Mouse (Mus musculus) small intestine, adult 2 months (tissue): ENCODE results near the gene E130208F15Rik. TPM values are rescaled to one million over a fixed set of nuclear protein-coding genes. Genes with fewer than 3 reads are reported as not detected.

ENCODE experiments used
- H3K27ac ChIP-seq: fragments of 200-500 bp; 2 replicates; pipeline ENCODE4 v1.5.1; 2012; ENCODE audit warnings: low read depth, low read length, control low read depth, inconsistent platforms; ENCODE audit not compliant: insufficient read depth
- H3K27me3 ChIP-seq: fragments of 200-500 bp; 2 replicates; pipeline ENCODE4 v1.6.1; 2012; ENCODE audit warnings: mild to moderate bottlenecking, moderate library complexity, low read length, inconsistent platforms; ENCODE audit not compliant: control insufficient read depth, insufficient read depth
- H3K36me3 ChIP-seq: fragments of 200-500 bp; 2 replicates; pipeline ENCODE4 v1.6.1; 2012; ENCODE audit warnings: mild to moderate bottlenecking, low read length, control low read depth, inconsistent platforms; ENCODE audit not compliant: control insufficient read depth, insufficient read depth
- H3K4me1 ChIP-seq: fragments of 200-500 bp; 2 replicates; pipeline ENCODE4 v1.6.1; 2012; ENCODE audit warnings: low read length, inconsistent platforms, mixed read lengths; ENCODE audit not compliant: control insufficient read depth, insufficient read depth, insufficient read length
- H3K4me3 ChIP-seq: fragments of 200-500 bp; 2 replicates; pipeline ENCODE4 v1.5.1; 2012; ENCODE audit warnings: low read depth, mild to moderate bottlenecking, control low read depth, inconsistent platforms, low read length, moderate library complexity
- CTCF ChIP-seq: fragments of 200-500 bp; IDR thresholded peaks from 2 replicates; pipeline ENCODE4 v1.5.1; 2012; ENCODE audit warnings: low read depth, mild to moderate bottlenecking, control low read depth, inconsistent platforms, low read length, moderate library complexity, mixed read lengths; ENCODE audit not compliant: insufficient replicate concordance, insufficient read length; ENCODE audit errors: extremely low read depth
- POLR2A ChIP-seq: fragments of 200-500 bp; IDR thresholded peaks from 2 replicates; pipeline ENCODE4 v1.6.1; 2012; ENCODE audit warnings: low read depth, mild to moderate bottlenecking, control low read depth, inconsistent platforms, low read length, moderate library complexity
- WGBS: fragments of 180-500 bp; shearing (Covaris S2); methylation state at CpG from one replicate; pipeline ENCODE4 v1.1.7; 2018; 5-methylcytosine and 5-hydroxymethylcytosine counted together
- polyA plus RNA-seq: library from polyadenylated mRNA; depleted of rRNA; stranded (reverse); fragments of >200 nt; gene quantifications from 2 replicates; pipeline ENCODE4 v1.2.3, GENCODE M21; 2012

Gene E130208F15Rik
- polyA plus RNA-seq, 1 experiment: 0.63 TPM

DNA sequence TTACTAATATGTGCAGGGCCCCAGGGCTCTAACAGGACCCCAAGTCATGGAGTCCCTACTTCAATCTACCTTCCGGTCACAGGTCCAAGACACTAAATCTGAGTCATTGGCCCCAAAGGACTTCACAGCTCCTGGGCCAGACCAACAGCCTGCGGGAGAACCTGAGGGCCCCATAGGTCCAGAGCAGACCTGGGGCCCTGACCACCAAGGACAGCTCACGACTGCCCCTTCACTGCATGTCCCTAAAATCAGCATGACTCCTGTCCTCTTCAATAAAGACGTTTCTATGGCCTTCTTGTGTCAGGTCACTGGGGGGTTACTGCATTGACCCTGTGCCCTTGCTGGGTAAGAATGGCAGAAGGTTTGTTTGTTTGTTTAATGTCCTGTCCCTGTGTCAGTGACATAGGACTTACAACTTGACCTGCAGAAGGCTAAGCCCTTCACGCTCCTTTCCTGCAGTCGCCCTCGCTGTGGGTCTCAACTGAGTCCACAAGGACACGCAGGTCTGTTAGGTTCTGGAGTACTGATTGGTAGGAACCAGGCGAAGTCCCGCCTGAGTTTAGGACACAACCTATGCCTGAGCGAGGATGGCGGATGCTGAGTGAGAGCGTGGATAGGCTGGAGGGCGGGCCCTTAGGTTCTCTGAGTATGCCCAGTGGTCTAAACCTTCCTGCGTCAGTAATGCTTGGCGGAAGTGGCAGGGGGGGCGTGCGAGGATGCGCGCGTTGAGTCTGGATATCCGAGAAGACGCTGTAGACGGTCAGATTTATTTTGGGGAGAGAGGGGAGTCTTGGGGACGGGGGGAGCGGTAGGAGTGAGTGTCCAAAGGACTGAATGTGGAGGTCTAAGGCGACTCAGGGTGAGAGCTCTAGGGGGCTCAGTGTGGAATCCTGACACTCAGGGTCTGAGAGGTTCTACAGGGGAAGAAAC, 13.2 kb upstream of the E130208F15Rik start, which contains the start of gene Alkbh6:
TSS of gene Alkbh6 (plus strand) at position 642 of the 930 bp plus-strand sequence.
- WGBS: 6% methylated on average over 27 of the region's 27 CpGs
- peak within 1 kb of the TSS; percentile 78 for H3K4me3 ChIP-seq
- peaks cover 4% of the 10 kb centered on the region; the same call in 1 of the 2 replicates for H3K36me3 ChIP-seq
- H3K27me3 ChIP-seq: no peaks in the 10 kb centered on the region
- peaks cover 13% of the 10 kb centered on the region for H3K4me1 ChIP-seq
- TF ChIP-seq POLR2A (peak; percentile 58; the same call in 1 of the 2 replicates), CTCF (peak; percentile 14; the same call in 1 of the 2 replicates)
- H3K27ac ChIP-seq: peak within 1 kb of the TSS; percentile 31

DNA sequence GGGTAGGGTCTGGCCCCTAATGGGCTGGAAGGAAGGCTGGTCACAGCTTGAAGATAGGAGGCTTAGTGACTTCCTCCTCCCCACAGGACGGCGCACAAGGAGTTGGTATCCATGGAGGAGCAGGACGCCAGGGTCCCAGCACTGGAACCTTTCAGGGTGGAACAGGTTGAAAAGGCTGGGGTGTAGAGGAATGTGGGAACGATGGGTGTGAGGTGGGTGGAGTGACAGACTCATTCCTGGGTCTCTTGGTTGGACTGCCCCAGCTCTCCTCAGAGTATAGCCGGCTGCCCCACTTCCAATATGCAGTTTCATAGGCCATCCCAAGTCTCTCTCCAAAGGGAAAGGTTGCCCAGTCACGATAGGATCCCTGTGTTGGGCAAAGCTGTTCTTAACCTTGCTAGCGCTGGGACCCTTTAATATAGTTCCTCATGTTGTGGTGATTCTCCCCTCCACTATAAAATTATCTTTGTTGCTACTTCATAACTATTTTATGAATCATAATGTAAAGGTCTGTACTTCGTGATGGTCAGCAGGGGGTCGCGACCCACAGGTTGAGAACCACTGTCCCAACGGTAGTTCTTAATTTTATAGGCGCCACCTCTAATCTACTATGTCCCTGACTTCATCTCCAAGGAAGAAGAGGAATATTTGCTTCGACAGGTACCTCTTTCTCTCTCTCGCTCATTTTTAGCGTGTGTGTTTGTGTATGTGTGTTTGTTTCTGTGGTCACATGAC, 12.0 kb upstream of the E130208F15Rik start:
- H3K27ac ChIP-seq: no peak overlapping the region
- H3K4me3 ChIP-seq: peak overlapping the region; percentile 78
- H3K36me3 ChIP-seq: peaks cover 4% of the 10 kb centered on the region; the same call in 1 of the 2 replicates
- peaks cover 15% of the 10 kb centered on the region for H3K4me1 ChIP-seq
- no peaks in the 10 kb centered on the region for H3K27me3 ChIP-seq
- 51% methylated on average over 15 of the region's 15 CpGs for WGBS
- TF ChIP-seq CTCF (no peak), POLR2A (no peak)

GRCm38 (mm10) chr7:30310136-30310535, 11.4 kb upstream of the E130208F15Rik start:
- TF ChIP-seq CTCF: no peak
- no peak for TF ChIP-seq POLR2A
- no peak overlapping the region for H3K4me3 ChIP-seq
- no peaks in the 10 kb centered on the region for H3K27me3 ChIP-seq
- peaks cover 4% of the 10 kb centered on the region; the same call in 1 of the 2 replicates for H3K36me3 ChIP-seq
- no peak overlapping the region for H3K27ac ChIP-seq
- H3K4me1 ChIP-seq: peaks cover 15% of the 10 kb centered on the region
- WGBS: 80% methylated on average over 12 of the region's 12 CpGs

GRCm38 (mm10) chr7:30313666-30314320, 7.7 kb upstream of the E130208F15Rik start:
- Histone ChIP-seq H3K27ac (no peak overlapping the region), H3K4me1 (peaks cover 11% of the 10 kb centered on the region), H3K27me3 (no peaks in the 10 kb centered on the region), H3K36me3 (peaks cover 4% of the 10 kb centered on the region; the same call in 1 of the 2 replicates), H3K4me3 (no peak overlapping the region)
- WGBS: 77% methylated on average over 27 of the region's 27 CpGs
- TF ChIP-seq CTCF: no peak
- no peak for TF ChIP-seq POLR2A

DNA sequence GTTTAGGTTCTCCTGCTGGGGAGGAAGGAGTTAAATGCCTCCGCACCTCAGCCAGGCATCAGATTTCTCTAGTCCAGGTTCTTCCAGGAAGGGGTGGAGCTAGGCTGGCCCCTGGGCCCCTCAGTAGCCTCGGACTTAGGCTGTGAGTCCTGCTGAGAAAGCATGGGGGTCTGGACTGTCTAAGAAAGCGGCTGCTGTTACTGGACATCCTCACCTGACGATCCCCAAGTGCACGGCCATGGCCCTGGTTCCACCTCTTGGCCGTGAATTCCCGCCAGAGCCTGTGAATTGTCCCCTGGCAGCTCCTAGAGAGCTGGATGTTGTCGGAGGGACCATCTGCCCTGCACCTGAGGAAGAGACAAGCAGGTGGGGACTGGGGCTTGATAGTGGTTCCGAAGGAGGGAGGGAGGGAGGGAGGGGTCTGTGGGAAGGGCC, 6.8 kb upstream of the E130208F15Rik start, which contains the start of gene Syne4:
TSS of gene Syne4 (plus strand) at position 87 of the 435 bp plus-strand sequence.
- no peak within 1 kb of the TSS for H3K27ac ChIP-seq
- TF ChIP-seq CTCF (no peak), POLR2A (no peak)
- peaks cover 5% of the 10 kb centered on the region; the same call in 1 of the 2 replicates for H3K4me1 ChIP-seq
- H3K4me3 ChIP-seq: peak within 1 kb of the TSS; percentile 46
- H3K36me3 ChIP-seq: peaks cover 4% of the 10 kb centered on the region; the same call in 1 of the 2 replicates
- 16% methylated on average over 9 of the region's 9 CpGs for WGBS
- H3K27me3 ChIP-seq: no peaks in the 10 kb centered on the region
